Mouse (Mus musculus): ENCODE measurements around the gene Rreb1.

The Rreb1 gene

DNA sequence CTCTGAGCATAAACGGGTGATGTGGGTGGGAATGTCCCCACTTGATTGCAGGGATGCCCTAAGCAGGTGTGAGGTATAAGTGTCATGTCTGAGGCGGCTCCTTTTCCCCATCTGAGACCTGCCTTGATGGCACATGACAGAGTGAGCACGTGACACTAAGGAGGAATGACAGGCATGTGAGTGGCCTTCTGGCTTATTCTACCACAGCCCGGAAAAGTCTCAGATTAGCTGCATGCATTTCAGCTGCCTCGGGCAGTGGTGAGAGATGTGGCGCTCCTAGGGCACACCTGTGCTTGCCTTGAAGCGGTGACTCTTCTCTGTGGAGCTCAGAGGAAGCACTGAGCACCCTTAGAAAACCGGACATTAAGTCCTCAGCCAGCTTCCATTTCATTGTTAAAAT is 167.2 kb downstream of the Rreb1 start:
- no peak for DNase-seq (ENCODE audit: low read depth)

DNA sequence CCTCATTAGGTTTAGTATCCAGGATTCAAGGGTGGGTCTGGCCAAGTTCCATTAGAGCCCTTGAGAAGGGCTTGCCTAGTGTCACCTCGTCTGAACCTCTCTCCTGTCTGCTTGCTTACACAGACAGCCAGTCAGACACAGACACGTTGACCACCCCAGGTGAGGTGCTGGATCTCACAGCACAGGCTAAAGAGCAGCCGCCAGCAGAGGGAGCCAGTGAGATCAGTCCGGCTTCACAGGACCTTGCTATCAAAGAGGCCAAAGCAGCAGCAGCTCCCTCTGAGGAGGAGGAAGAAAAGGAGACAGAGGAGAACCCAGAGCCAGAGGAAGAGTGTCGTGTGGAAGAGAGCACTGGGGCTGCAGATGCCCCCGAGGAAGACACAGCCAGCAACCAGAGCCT is 168.5 kb downstream of the Rreb1 start:
- peak; percentile 73 for DNase-seq (ENCODE audit: low read depth)

GRCm38 (mm10) chr13:37952981-37953380 is 174.8 kb downstream of the Rreb1 start:
- no peak for DNase-seq (ENCODE audit: low read depth)

- DNase-seq (ENCODE audit: low read depth) = no peak
Measured at GRCm38 (mm10) chr13:37954318-37954717, 176.1 kb downstream of the Rreb1 start.

- no peak for DNase-seq (ENCODE audit: low read depth)
Measured at GRCm38 (mm10) chr13:37958498-37959238, 180.5 kb downstream of the Rreb1 start.

DNA sequence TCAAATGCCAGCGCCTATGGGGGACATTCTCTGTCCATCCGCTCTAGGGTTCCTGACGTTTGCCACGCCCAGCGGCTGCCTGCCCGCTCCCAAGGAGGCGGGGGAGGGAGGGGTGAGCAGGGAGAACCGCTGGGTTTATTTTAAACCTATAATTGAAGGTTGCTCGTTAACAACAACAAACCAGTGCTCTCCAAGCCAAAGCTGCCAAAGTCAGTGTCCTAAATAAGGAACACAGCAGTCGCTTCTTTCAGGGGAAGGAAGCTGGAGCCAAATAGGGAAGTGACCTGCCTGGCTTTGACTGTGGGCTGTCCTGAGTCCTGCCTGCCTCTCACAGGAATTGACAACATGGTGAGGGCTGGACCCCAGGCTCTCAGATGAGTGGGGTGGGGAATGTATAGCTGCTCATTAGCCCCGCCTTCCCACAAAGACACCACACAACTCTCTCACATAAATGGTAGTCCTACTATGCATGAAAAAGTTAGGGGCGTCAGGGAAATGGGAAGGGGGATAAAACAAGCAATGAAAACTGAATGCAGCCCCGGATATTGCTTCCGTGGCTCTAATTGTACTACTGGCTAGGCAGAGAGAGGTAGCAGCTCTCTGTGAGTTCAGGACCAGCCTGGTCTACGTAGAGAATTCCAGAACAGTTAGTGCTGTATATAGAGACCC is 181.2 kb downstream of the Rreb1 start:
- no peak for DNase-seq (ENCODE audit: low read depth)

GRCm38 (mm10) chr13:37959936-37960335 is 181.7 kb downstream of the Rreb1 start:
- no peak for DNase-seq (ENCODE audit: low read depth)

DNA sequence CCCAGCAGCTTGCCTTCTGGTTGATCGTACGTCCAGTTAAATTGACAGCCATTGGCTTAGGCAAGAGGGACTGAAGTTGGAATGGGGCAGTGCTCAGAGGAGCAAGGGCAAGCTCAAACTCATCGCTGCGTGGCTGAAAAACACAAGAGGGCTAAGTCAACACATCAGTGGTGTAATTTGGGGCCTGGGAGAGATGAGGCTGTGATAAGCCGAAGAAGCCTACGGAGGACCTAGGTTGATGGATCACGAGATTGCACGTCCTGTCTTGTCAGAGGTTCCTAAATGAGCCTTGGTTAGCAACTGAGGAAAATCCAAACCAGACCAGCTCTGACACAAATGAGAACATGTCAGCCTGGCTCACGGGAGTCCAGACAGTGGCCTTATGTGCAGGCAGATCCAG is 184.3 kb downstream of the Rreb1 start:
- no peak for DNase-seq (ENCODE audit: low read depth)

DNA sequence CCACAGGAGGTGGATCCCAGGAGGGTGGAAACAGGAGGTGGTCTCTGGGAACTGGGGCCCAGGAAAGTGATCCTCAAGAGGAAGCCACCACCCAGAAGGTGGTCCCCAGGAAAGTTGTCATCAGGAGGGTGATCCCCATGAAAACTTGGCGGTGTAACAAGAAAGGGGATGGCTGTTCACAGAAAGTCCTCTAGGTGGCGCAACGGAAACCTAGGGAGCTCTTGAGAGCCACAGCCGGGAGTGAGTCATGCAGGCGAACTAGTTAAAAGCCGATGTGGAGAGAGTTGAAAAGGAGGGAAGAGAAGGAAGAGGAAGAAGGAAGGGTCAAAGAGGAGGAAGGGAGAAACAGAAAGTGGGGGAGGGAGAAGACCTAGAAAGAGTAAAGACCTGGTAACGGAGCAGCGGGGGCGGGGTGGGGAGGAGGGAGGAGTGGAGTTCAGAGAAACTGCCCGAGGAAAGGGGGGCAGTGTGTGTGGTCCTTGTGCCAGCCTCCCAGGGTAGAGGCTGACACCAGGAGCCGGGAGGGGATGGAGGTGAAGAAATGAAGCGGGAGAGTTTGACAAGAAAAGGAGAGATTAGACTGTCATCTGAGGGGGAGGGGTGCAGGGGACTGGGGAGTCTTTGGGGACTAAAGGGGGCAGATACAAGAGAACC is 185.3 kb downstream of the Rreb1 start:
- peak; percentile 85 for DNase-seq (ENCODE audit: low read depth)

GRCm38 (mm10) chr13:37964128-37965087 is 186.2 kb downstream of the Rreb1 start:
- DNase-seq (ENCODE audit: low read depth) = peak; percentile 14

GRCm38 (mm10) chr13:37965126-37965914 is 187.1 kb downstream of the Rreb1 start:
- peak; percentile 18 for DNase-seq (ENCODE audit: low read depth)

- DNase-seq (ENCODE audit: low read depth) = no peak
Measured at GRCm38 (mm10) chr13:37966256-37967051, 188.3 kb downstream of the Rreb1 start.

DNA sequence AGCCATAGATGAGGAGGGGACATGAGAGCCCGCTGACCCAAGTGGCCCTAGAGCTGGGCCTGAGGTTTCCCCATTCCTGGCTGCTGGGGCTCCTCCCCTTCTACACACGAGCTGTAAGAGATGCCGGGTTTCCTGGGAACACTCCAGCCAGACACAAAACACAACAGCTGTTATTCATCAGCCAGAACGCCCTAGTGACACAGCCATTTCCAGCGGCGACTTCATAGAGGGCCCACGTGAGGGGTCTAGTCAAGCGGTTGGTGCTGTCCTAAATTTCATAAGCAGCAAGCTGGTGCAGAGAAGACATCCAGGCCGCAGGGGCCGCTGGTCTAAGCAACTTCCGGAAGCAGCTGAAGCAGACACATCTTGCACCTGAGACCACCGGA is 188.8 kb downstream of the Rreb1 start:
- DNase-seq (ENCODE audit: low read depth) = no peak

DNA sequence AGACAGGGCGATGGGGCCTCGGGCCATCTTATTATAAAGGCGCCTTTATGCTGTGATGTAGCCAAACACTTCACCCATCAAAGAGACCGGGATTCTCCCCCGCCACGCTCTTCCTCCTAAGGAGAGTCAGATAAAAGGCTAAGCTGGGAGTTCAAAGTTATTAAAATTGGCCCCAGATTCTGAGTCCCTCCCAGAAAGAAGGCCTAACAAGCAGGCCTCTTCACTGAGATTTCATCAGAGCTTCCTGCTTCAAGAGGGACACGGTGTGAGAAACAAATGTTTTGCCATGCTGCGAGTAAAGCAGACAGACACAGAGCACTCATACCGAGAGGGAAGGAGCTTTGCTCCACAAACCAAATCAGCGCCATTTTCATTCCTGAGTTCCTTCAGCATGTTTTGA is 189.4 kb downstream of the Rreb1 start:
- no peak for DNase-seq (ENCODE audit: low read depth)

DNA sequence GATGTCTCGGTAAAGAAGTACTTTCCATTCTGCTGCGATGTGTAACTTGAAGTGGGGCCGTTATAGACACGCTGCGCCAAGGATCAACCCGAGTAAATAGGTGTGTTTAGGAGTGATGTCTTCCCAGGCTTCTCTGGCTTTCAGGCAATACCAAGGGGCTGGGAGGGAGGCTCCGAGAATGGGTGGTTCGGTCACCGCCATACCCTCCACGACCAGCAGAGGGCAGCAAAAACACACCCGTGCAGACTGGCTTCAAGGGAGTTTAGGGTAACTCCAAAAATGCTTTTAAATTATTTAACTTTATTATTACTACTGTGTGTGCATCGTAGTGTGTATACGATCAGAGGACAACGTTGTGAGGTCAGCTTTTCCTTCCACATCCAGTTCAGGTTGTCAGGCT is 191.1 kb downstream of the Rreb1 start:
- peak; percentile 85 for DNase-seq (ENCODE audit: low read depth)

GRCm38 (mm10) chr13:37969988-37970387 is 191.8 kb downstream of the Rreb1 start:
- no peak for DNase-seq (ENCODE audit: low read depth)

- DNase-seq (ENCODE audit: low read depth) = no peak
Measured at GRCm38 (mm10) chr13:37970887-37971530, 192.8 kb downstream of the Rreb1 start.

DNA sequence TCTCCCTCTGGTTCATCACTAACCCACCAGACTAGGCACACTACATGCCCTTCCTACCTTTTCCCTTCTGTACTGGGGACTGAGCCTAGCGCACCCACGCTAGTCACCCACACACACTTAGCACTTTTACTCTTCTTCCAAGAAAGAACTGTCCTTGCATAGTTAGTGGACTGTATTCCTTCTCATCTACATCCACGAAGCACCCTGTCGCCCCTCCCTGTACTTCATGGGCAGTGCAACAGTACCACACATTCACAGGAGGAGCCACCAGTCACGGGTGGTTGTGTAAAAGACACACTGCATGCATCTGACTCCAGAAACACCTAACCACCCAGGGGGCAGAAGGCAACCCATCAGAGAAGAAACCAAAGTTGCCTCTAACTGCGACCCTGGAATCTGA is 195.8 kb downstream of the Rreb1 start:
- DNase-seq (ENCODE audit: low read depth) = no peak

- DNase-seq (ENCODE audit: low read depth) = no peak
Measured at GRCm38 (mm10) chr13:37974731-37975130, 196.5 kb downstream of the Rreb1 start.

- no peak for DNase-seq (ENCODE audit: low read depth)
Measured at GRCm38 (mm10) chr13:37979506-37979905, 201.3 kb downstream of the Rreb1 start.
